Mouse (Mus musculus): Measurements from ENCODE around the gene Gm16253.
A peak's percentile ranks its signal among the peaks of the same experiment; 100 is the strongest.

Gm16253 gene

GRCm38 (mm10) chr3:96576690-96577541, at the start of gene Gm16253:
Gm16253 (plus strand) TSS chr3:96576984.
- DNase-seq (ENCODE audit: inconsistent age in 2 of 2, low spot score in 1 of 2) = peak; percentile 94 to 97

- no peak for DNase-seq (ENCODE audit: inconsistent age in 2 of 2, low spot score in 1 of 2)
These were observed 48.3 kb upstream of the Gm16253 start for GRCm38 (mm10) chr3:96528506-96528905.

- DNase-seq (ENCODE audit: inconsistent age in 2 of 2, low spot score in 1 of 2) = no peak
These were observed 44.7 kb upstream of the Gm16253 start for GRCm38 (mm10) chr3:96532050-96532449.

GRCm38 (mm10) chr3:96534300-96534699, 42.5 kb upstream of the Gm16253 start:
- no peak for DNase-seq (ENCODE audit: inconsistent age in 2 of 2, low spot score in 1 of 2)

- no peak for DNase-seq (ENCODE audit: inconsistent age in 2 of 2, low spot score in 1 of 2)
These were observed 37.5 kb upstream of the Gm16253 start for GRCm38 (mm10) chr3:96539316-96539715.

GRCm38 (mm10) chr3:96540740-96541139, 36.0 kb upstream of the Gm16253 start:
- no peak for DNase-seq (ENCODE audit: inconsistent age in 2 of 2, low spot score in 1 of 2)

GRCm38 (mm10) chr3:96541328-96542078, 35.3 kb upstream of the Gm16253 start:
- peak in 1 of 2 experiments; percentile 74 for DNase-seq (ENCODE audit: inconsistent age in 2 of 2, low spot score in 1 of 2)

GRCm38 (mm10) chr3:96542554-96542953, 34.2 kb upstream of the Gm16253 start:
- DNase-seq (ENCODE audit: inconsistent age in 2 of 2, low spot score in 1 of 2) = no peak

- peak in 1 of 2 experiments; percentile 21 for DNase-seq (ENCODE audit: inconsistent age in 2 of 2, low spot score in 1 of 2)
These were observed 33.4 kb upstream of the Gm16253 start for GRCm38 (mm10) chr3:96543345-96543744.

GRCm38 (mm10) chr3:96545565-96545964, 31.2 kb upstream of the Gm16253 start:
- peak in 1 of 2 experiments; percentile 25 for DNase-seq (ENCODE audit: inconsistent age in 2 of 2, low spot score in 1 of 2)

- DNase-seq (ENCODE audit: inconsistent age in 2 of 2, low spot score in 1 of 2) = no peak
These were observed 29.9 kb upstream of the Gm16253 start for GRCm38 (mm10) chr3:96546880-96547279.

- DNase-seq (ENCODE audit: inconsistent age in 2 of 2, low spot score in 1 of 2) = peak; percentile 71 to 92
These were observed 29.3 kb upstream of the Gm16253 start for GRCm38 (mm10) chr3:96547389-96547960.

GRCm38 (mm10) chr3:96548824-96549223, 28.0 kb upstream of the Gm16253 start:
- peak in 1 of 2 experiments; percentile 31 for DNase-seq (ENCODE audit: inconsistent age in 2 of 2, low spot score in 1 of 2)

GRCm38 (mm10) chr3:96549346-96549745, 27.4 kb upstream of the Gm16253 start:
- DNase-seq (ENCODE audit: inconsistent age in 2 of 2, low spot score in 1 of 2) = no peak

- DNase-seq (ENCODE audit: inconsistent age in 2 of 2, low spot score in 1 of 2) = peak; percentile 72 to 91
These were observed 25.6 kb upstream of the Gm16253 start for GRCm38 (mm10) chr3:96551203-96551602.

- DNase-seq (ENCODE audit: inconsistent age in 2 of 2, low spot score in 1 of 2) = peak in 1 of 2 experiments; percentile 62
These were observed 24.9 kb upstream of the Gm16253 start for GRCm38 (mm10) chr3:96551890-96552289.

- peak in 1 of 2 experiments; percentile 38 for DNase-seq (ENCODE audit: inconsistent age in 2 of 2, low spot score in 1 of 2)
These were observed 23.2 kb upstream of the Gm16253 start for GRCm38 (mm10) chr3:96553601-96554000.

GRCm38 (mm10) chr3:96554251-96554650, 22.5 kb upstream of the Gm16253 start:
- DNase-seq (ENCODE audit: inconsistent age in 2 of 2, low spot score in 1 of 2) = peak in 1 of 2 experiments; percentile 40

GRCm38 (mm10) chr3:96555041-96555596, 21.7 kb upstream of the Gm16253 start:
- peak; percentile 73 to 93 for DNase-seq (ENCODE audit: inconsistent age in 2 of 2, low spot score in 1 of 2)

- peak in 1 of 2 experiments; percentile 40 for DNase-seq (ENCODE audit: inconsistent age in 2 of 2, low spot score in 1 of 2)
These were observed 20.7 kb upstream of the Gm16253 start for GRCm38 (mm10) chr3:96555999-96556614.
